Mouse (Mus musculus): ENCODE data around the gene Wdr83os.

GRCm38 (mm10) chr8:85071514-85072281 is 8.8 kb upstream of the Wdr83os start, which contains the start of gene Dhps:
- TF ChIP-seq POLR2AphosphoS5 (IDR thresholded peaks at IDR 0.05; ENCODE audit: borderline replicate concordance, low read depth, low read length) (no peak), CTCF (IDR thresholded peaks at IDR 0.05 in 2 of 3, conservative IDR thresholded peaks at IDR 0.05 in 1 of 3; ENCODE audit: control insufficient read depth in 1 of 3, insufficient read depth in 1 of 3, low read depth in 2 of 3, low read length in 3 of 3, poor library complexity in 1 of 3, severe bottlenecking in 1 of 3) (no peak), GABPA (IDR thresholded peaks at IDR 0.05; ENCODE audit: low read depth, low read length) (no peak), POLR2A (IDR thresholded peaks at IDR 0.05; ENCODE audit: control insufficient read depth in 1 of 2, insufficient read depth in 1 of 2, low read depth in 1 of 2, low read length in 2 of 2, poor library complexity in 1 of 2) (peak; percentile 78 to 83), BHLHE40 (IDR thresholded peaks at IDR 0.05; ENCODE audit: borderline replicate concordance, low read depth, low read length) (peak; percentile 94), MXI1 (IDR thresholded peaks at IDR 0.05; ENCODE audit: low read depth, low read length) (peak; percentile 77; the same call in 1 of the 2 replicates), EP300 (IDR thresholded peaks at IDR 0.05; ENCODE audit: low read depth in 1 of 2, low read length in 2 of 2) (no peak), MEF2A (IDR thresholded peaks at IDR 0.05; ENCODE audit: extremely low read depth, insufficient replicate concordance, low read depth, low read length, poor library complexity, severe bottlenecking) (no peak), USF2 (IDR thresholded peaks at IDR 0.05; ENCODE audit: borderline replicate concordance in 1 of 2, insufficient read depth in 1 of 2, low read depth in 1 of 2, low read length in 2 of 2) (peak; percentile 40 to 77; a peak in 2 of 4 replicates), MAX (IDR thresholded peaks at IDR 0.05; ENCODE audit: low read length) (peak; percentile 94), E2F4 (IDR thresholded peaks at IDR 0.05; ENCODE audit: borderline replicate concordance, low read depth, low read length) (0 out of 2 replicates have a peak, but pooled peaks have one; percentile 16)

Measured in MEL (cell line).